Mouse (Mus musculus): Measurements from ENCODE around the gene Kcnmb3. TPM values are rescaled to one million over a fixed set of nuclear protein-coding genes. Genes with fewer than 3 reads are reported as not detected.
"Not testable (repeated sequence)": the region's sequence is repeated elsewhere in the genome, so short reads cannot be mapped to it uniquely, and the experiment has no call there.

Kcnmb3 gene
- polyA plus RNA-seq, 1 experiment from 2014 or later = not detected

DNA sequence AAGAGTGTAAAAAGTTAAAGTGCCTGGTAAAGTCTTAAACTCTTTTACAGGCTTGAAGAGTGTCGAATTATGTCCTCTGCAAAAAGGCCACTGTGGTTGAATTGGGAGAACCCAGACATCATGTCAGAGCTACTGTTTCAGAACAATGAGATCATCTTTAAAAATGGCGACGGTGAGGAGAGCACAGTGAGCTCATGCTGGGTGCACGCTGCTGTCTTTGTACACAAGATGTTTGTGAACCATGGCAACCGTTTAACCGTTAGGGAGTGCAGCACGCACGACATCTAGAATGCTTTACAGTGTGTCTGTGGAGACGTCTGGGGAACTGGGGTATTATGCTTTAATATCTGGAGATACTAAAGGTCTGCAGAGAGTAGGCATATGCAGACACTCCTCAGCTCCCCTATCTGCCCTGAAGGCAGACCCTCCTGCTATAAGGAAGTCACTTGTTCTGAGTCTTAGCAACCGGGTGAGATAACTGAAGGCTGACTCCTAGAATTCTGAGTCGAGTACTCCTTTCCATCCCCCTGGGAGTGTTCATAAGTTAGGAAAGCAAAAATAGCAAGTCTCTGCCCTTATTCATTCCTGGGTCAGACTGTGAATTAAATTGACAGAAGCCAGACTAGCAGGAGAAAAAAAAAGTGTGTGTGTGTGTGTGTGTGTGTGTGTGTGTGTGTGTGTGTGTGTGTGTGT is 37.6 kb downstream of the Kcnmb3 start:
- Histone ChIP-seq H3K4me3 (no peak overlapping the region), H3K27me3 (ENCODE audit: low read depth, poor library complexity, severe bottlenecking) (no peaks in the 10 kb centered on the region), H3K36me3 (peaks cover 94% of the 10 kb centered on the region), H3K9me3 (replicated peaks) (no peaks in the 10 kb centered on the region), H3K4me1 (no peaks in the 10 kb centered on the region), H3K27ac (replicated peaks) (no peak overlapping the region)
- 88% methylated on average over 11 of the region's 11 CpGs for WGBS
- no peak for DNase-seq (ENCODE audit: low spot score)

DNA sequence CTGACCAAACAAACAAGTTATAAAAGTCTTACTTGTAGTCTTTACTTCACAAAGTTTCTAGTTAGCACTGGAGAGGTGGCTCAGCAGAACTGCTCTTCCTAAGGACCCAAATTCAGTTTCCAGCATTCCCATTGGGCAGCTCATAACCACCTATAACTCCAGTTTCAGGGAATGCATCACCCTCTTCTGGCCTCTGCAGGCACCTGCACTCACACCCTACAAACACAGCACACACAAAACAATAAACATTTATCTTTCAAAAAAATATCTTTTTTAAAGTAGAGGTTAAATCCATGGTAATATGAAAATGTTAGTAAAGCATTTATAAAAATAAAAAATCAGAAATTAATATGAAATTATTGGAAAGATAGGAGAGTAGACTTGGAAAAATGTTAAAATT is 50.3 kb downstream of the Kcnmb3 start:
- Histone ChIP-seq H3K36me3 (peaks cover 88% of the 10 kb centered on the region), H3K27ac (replicated peaks) (no peak overlapping the region), H3K4me1 (no peaks in the 10 kb centered on the region), H3K9me3 (replicated peaks) (no peaks in the 10 kb centered on the region), H3K4me3 (no peak overlapping the region), H3K27me3 (ENCODE audit: low read depth, poor library complexity, severe bottlenecking) (no peaks in the 10 kb centered on the region)
- DNase-seq (ENCODE audit: low spot score) = no peak

DNA sequence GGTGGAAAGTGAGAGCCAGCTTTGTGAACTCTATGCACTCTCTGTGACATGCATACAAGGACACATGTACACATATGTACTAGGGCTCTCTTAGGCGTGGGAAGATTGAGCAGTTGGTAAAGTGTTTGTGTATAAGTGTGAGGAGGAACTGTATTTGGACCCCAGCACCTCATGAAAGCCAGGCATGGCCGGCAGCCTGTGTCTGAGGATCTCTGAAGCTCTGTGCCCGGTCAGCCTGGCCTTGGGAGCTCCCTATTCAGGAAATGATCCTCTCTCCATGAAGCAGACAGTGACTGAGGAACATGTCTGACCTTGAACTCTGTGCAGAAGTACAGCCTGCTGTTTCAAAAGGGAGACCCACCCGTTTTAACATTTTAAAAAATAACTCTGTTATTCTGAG is 53.3 kb downstream of the Kcnmb3 start:
- Histone ChIP-seq H3K27me3 (ENCODE audit: low read depth, poor library complexity, severe bottlenecking) (no peaks in the 10 kb centered on the region), H3K9me3 (replicated peaks) (no peaks in the 10 kb centered on the region), H3K4me3 (no peak overlapping the region), H3K27ac (replicated peaks) (no peak overlapping the region), H3K36me3 (peaks cover 66% of the 10 kb centered on the region), H3K4me1 (no peaks in the 10 kb centered on the region)
- no peak for DNase-seq (ENCODE audit: low spot score)
- WGBS = 85% methylated on average over 4 of the region's 4 CpGs

DNA sequence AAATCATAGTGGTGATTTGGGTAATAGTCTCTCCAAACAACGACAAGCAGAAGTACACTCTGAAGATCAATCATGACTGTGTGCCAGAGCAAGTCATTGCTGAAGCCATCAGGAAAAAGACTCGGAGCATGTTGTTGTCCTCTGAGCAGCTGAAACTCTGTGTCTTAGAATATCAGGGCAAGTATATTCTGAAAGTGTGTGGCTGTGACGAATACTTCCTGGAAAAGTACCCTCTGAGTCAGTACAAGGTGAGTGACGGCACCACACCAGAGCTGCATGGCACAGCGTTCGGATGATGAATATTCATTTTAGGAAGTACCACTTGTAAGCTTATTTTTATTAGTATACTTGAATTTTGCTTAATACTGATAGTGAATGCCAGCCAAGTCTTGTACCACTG is 54.2 kb downstream of the Kcnmb3 start:
- Histone ChIP-seq H3K27me3 (ENCODE audit: low read depth, poor library complexity, severe bottlenecking) (no peaks in the 10 kb centered on the region), H3K36me3 (peaks cover 62% of the 10 kb centered on the region), H3K4me1 (no peaks in the 10 kb centered on the region), H3K4me3 (no peak overlapping the region), H3K9me3 (replicated peaks) (no peaks in the 10 kb centered on the region), H3K27ac (replicated peaks) (no peak overlapping the region)
- 94% methylated on average over 6 of the region's 6 CpGs for WGBS
- DNase-seq (ENCODE audit: low spot score) = no peak

DNA sequence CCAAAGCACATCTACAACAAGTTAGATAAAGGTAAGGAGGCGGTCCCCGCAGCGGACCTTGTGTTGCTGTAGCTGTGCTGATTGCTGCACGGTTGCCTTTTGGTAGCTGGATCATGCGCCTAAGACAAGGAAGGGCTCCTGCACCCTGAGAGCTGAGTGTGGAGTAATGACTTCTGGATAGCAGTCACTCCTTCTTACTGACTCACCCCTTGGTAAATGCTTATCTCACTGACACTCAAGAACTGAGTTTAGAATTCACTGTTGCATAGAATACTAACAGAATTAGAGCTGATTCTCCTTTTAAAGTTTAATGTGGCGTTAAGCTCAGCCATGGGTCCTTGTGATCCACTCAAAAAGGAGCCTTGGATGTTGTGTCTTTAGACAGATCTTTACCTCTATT is 54.7 kb downstream of the Kcnmb3 start:
- no peak overlapping the region for H3K4me3 ChIP-seq
- no peaks in the 10 kb centered on the region for H3K27me3 ChIP-seq (ENCODE audit: low read depth, poor library complexity, severe bottlenecking)
- peaks cover 57% of the 10 kb centered on the region for H3K36me3 ChIP-seq
- no peak overlapping the region for H3K27ac ChIP-seq (replicated peaks)
- no peaks in the 10 kb centered on the region for H3K4me1 ChIP-seq
- DNase-seq (ENCODE audit: low spot score) = no peak
- H3K9me3 ChIP-seq (replicated peaks) = no peaks in the 10 kb centered on the region
- WGBS = 93% methylated on average over 6 of the region's 6 CpGs

DNA sequence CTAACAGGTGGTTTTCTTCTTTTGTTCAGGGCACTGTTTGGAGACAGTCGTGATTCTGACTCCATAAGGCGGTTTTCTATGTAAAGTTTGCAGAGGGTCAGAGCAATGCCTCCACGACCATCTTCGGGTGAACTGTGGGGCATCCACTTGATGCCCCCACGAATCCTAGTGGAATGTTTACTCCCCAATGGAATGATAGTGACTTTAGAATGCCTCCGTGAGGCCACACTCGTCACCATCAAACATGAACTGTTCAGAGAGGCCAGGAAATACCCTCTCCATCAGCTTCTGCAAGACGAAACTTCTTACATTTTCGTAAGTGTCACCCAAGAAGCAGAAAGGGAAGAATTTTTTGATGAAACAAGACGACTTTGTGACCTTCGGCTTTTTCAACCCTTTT is 55.9 kb downstream of the Kcnmb3 start:
- no peaks in the 10 kb centered on the region for H3K4me1 ChIP-seq
- no peak overlapping the region for H3K4me3 ChIP-seq
- DNase-seq (ENCODE audit: low spot score) = no peak
- H3K27ac ChIP-seq (replicated peaks) = no peak overlapping the region
- peaks cover 47% of the 10 kb centered on the region for H3K36me3 ChIP-seq
- 91% methylated on average over 11 of the region's 11 CpGs for WGBS
- H3K27me3 ChIP-seq (ENCODE audit: low read depth, poor library complexity, severe bottlenecking) = no peaks in the 10 kb centered on the region
- H3K9me3 ChIP-seq (replicated peaks) = no peaks in the 10 kb centered on the region

DNA sequence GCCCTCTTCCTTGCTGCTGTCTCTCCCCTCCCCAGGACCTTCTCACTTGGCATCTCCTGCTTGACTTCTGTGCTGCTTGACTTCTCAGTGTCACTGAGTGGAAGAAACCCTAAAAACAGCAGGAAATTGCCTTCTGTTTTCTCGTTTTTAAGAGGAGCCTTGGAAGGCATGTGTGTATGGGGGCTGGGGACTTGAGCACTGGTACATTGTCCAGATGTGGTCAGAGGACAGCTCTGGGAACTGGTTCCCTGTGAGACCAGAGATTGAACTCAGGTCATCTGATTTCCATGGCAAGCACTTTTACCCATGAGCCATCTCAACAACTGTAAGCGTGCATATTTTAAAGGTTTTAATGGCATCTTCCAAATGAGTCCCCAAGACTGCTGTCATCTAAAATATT is 58.0 kb downstream of the Kcnmb3 start:
- Histone ChIP-seq H3K4me3 (no peak overlapping the region), H3K36me3 (peaks cover 29% of the 10 kb centered on the region), H3K27me3 (ENCODE audit: low read depth, poor library complexity, severe bottlenecking) (no peaks in the 10 kb centered on the region), H3K4me1 (no peaks in the 10 kb centered on the region), H3K9me3 (replicated peaks) (no peaks in the 10 kb centered on the region), H3K27ac (replicated peaks) (no peak overlapping the region)
- DNase-seq (ENCODE audit: low spot score) = no peak
- 87% methylated on average over 2 of the region's 2 CpGs for WGBS

DNA sequence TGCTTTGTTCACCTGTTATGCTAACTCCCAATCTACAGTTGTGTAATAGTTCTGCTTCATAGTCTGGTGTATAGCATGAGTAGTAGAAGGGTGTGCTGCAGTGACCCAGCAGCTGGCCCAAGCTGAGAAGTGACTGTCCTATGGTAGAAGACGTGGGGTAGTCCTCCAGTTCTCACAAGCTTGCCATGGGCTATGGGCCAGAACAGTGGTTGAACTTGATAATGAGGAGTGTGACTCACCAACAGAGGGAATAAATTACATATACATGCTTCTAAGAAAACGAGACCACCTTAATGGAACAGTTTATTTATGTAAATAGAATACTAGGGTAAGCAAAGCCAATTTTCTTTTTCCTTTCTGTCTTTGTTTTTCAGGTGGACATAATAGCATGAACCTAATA is 61.6 kb downstream of the Kcnmb3 start:
- 0 out of 2 replicates have a peak, but pooled peaks cover 12% of the 10 kb centered on the region for H3K36me3 ChIP-seq
- no peaks in the 10 kb centered on the region for H3K9me3 ChIP-seq (replicated peaks)
- no peaks in the 10 kb centered on the region for H3K27me3 ChIP-seq (ENCODE audit: low read depth, poor library complexity, severe bottlenecking)
- H3K4me1 ChIP-seq = no peaks in the 10 kb centered on the region
- H3K27ac ChIP-seq (replicated peaks) = no peak overlapping the region
- WGBS = 89% methylated on average over 2 of the region's 2 CpGs
- DNase-seq (ENCODE audit: low spot score) = no peak
- H3K4me3 ChIP-seq = no peak overlapping the region

DNA sequence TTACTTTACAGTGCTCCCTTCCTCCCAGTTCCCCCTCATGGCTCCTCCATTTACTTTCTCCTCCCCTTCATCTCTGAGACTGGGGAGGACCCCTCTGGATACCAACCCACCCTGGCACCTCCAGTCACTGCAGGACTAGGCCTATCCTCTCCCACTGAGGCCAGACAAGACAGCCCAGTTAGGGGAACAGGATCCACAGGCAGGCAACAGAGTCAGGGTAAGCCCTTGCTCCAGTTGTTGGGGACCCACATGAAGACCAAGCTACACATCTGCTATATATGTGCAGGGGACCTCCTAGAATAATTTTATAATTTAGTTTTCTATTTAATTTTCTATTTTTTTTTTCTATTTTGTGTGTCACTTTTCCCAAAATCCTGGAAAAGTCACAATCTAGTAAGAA is 62.7 kb downstream of the Kcnmb3 start:
- not testable (repeated sequence) for DNase-seq (ENCODE audit: low spot score); H3K9me3 ChIP-seq (replicated peaks); H3K4me1 ChIP-seq; H3K4me3 ChIP-seq; H3K27me3 ChIP-seq (ENCODE audit: low read depth, poor library complexity, severe bottlenecking); H3K27ac ChIP-seq (replicated peaks)
- H3K36me3 ChIP-seq = 0 out of 2 replicates have a peak, but pooled peaks cover 12% of the 10 kb centered on the region

DNA sequence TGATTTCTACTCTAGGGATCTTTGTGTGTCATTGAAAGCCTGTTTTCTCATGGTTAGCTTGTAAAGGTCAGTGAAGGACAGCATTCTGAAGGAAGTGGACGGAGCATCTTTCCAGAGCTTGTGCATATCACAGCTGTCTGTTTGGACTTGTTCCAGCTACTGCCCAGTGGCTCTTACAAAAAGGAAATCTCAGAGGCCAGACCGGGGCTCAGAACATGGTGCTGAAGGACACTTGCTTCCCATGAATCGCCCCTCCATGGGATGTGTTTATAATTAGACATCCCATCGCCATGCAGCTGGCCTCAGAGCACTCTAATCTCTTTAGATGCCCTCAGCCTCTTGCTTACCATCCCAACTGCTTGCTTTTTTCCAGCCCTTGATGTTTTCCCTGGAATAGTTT is 63.1 kb downstream of the Kcnmb3 start:
- 90% methylated on average over 4 of the region's 4 CpGs for WGBS
- DNase-seq (ENCODE audit: low spot score) = no peak

DNA sequence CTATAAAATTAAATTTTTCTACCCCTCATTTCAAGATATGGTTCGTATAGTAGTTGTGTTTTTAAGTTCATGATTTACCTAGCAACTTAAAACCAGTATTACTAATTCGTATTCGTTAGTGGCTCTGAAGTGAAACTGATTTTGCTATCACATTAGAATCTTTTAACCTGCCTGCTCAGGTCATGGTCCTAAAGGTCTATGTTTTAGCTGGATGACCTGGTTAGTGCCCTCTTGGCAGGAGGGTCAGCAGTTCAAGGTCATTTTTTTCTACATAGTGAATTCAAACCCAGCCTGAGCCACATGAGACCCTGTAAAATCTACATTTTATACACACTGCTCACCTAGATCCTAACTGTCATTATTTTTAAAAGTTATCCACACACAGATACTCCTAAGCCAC is 63.7 kb downstream of the Kcnmb3 start:
- WGBS = 91% methylated on average over 3 of the region's 3 CpGs
- Histone ChIP-seq H3K27ac (replicated peaks) (no peak overlapping the region), H3K4me3 (no peak overlapping the region), H3K9me3 (replicated peaks) (peaks cover 4% of the 10 kb centered on the region; the same call in 1 of the 2 replicates), H3K27me3 (ENCODE audit: low read depth, poor library complexity, severe bottlenecking) (no peaks in the 10 kb centered on the region), H3K4me1 (no peaks in the 10 kb centered on the region), H3K36me3 (peaks cover 19% of the 10 kb centered on the region; the same call in 1 of the 2 replicates)
- no peak for DNase-seq (ENCODE audit: low spot score)

More for the DNA sequence above, 63.1 kb downstream of the Kcnmb3 start:
- Histone ChIP-seq H3K36me3 (peaks cover 16% of the 10 kb centered on the region; the same call in 1 of the 2 replicates), H3K27me3 (ENCODE audit: low read depth, poor library complexity, severe bottlenecking) (no peaks in the 10 kb centered on the region), H3K27ac (replicated peaks) (no peak overlapping the region), H3K4me1 (no peaks in the 10 kb centered on the region), H3K9me3 (replicated peaks) (no peaks in the 10 kb centered on the region; the same call in 1 of the 2 replicates), H3K4me3 (no peak overlapping the region)

DNA sequence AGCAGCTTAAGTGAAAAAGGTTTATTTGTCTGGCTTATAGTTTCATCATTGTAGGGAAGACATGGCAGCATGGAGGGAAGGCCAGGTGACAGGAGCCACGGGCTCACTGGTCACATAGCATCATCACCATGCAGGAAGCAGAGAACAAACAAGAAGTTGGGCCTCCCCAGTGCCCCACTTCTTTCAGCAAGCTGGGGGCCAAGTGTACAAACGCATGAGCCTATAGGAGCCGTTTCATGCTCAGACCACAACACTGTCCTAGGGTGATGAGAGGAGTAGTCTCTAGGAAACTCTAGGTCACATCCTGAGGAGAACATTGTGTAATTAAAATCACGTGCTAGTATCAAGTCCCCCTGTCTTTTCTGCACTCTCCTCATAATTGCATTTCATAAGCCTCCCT is 64.3 kb downstream of the Kcnmb3 start:
- Histone ChIP-seq H3K9me3 (replicated peaks) (peaks cover 4% of the 10 kb centered on the region; the same call in 1 of the 2 replicates), H3K4me1 (no peaks in the 10 kb centered on the region), H3K4me3 (no peak overlapping the region)

More for the DNA sequence above, 64.3 kb downstream of the Kcnmb3 start:
- DNase-seq (ENCODE audit: low spot score) = no peak
- no peaks in the 10 kb centered on the region for H3K27me3 ChIP-seq (ENCODE audit: low read depth, poor library complexity, severe bottlenecking)
- no peak overlapping the region for H3K27ac ChIP-seq (replicated peaks)
- H3K36me3 ChIP-seq = peaks cover 16% of the 10 kb centered on the region; the same call in 1 of the 2 replicates
- WGBS = 83% methylated on average over 4 of the region's 4 CpGs
